Mouse (Mus musculus): ENCODE data around the gene Dnajc12.
"Not testable (repeated sequence)": the region's sequence is repeated elsewhere in the genome, so short reads cannot be mapped to it uniquely, and the experiment has no call there.

The Dnajc12 gene

GRCm38 (mm10) chr10:63386444-63386843 is 4.2 kb downstream of the Dnajc12 start:
- in situ Hi-C loops (cut with MseI, MboI): no loop called here

- in situ Hi-C loops (cut with MseI, MboI): no loop called here
Measured at GRCm38 (mm10) chr10:63386991-63387390, 4.7 kb downstream of the Dnajc12 start.

- in situ Hi-C loops (cut with MseI, MboI): no loop called here
Measured at GRCm38 (mm10) chr10:63388948-63389347, 6.7 kb downstream of the Dnajc12 start.

- in situ Hi-C loops (cut with MseI, MboI): no loop called here
Measured at GRCm38 (mm10) chr10:63396963-63397362, 14.7 kb downstream of the Dnajc12 start.

- in situ Hi-C loops (cut with MseI, MboI): no loop called here
Measured at GRCm38 (mm10) chr10:63402731-63403504, 20.7 kb downstream of the Dnajc12 start.

DNA sequence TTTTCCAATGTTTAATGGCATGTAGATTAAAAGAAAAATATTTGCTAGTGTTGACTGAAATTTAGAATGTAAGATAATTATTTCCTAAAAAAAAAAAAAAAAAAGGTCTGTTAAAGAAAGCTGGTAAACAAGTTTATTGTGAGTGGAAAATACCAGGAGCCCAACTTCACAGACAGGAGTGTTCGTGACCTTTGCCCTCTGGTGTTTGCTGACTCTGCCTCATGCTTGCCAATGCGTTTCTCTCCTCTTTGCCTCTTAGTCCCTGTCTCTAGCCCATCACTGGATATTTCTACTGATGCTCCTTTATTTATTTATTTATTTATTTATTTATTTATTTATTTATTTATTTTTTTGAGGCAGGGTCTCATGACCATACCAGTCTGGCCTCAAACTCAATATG is 21.4 kb downstream of the Dnajc12 start:
- in situ Hi-C loops (cut with MseI, MboI): no loop called here

DNA sequence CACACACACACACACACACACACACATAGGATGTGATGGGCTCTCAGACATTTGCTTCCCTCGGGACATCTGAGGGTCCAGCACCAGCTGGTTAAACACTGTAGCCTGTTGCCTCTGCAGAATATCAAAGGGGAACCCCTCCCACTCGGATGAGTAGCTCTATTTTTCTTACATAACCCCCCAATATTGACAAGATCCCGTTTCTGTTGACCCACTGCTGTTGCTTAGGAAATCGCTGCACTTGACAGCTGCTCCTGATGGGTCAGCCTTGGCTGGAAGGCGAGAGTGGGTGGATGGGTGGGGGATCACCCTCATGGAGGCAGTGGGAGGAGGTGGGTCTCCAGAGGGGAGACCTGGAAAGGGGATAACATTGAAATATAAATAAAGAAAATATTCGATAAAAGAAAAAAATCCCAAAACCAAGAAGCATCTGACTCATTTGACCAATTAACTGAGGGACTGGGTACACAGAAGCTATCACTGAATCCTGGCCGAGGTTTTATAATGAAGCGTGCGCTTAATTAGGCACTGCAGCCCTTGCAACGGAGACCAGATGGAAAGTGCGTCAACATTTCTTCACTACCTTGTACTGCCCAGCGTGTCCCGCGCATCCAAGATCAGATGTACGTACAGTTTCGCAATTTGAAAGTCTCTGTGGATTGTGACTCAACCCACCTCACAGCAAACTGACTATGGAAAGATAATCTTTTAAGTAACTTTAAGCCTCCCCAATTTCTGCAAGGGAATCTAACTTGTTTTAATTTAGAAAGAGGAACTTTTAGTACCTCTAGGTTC is 28.1 kb downstream of the Dnajc12 start:
- in situ Hi-C loops (cut with MseI, MboI): no loop called here

DNA sequence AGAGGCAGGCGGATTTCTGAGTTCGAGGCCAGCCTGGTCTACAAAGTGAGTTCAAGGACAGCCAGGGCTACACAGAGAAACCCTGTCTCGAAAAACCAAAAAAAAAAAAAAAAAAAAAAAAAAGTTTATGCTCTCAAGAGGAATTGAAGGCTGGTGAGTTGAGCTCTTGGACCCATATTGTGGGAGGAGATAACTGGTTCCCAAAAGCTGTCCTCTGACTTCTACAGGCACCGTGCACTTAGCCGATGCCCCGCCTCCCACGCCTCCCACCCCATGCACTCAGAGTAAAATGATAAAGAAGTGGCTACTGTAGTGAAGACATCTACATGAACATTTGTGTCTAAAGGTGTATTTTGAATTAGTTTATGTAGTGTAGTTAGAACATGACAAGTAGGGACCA is 29.4 kb downstream of the Dnajc12 start:
- in situ Hi-C loops (cut with MseI, MboI): not testable (repeated sequence)

- in situ Hi-C loops (cut with MseI, MboI): no loop called here
Measured at GRCm38 (mm10) chr10:63412756-63413155, 30.5 kb downstream of the Dnajc12 start.

DNA sequence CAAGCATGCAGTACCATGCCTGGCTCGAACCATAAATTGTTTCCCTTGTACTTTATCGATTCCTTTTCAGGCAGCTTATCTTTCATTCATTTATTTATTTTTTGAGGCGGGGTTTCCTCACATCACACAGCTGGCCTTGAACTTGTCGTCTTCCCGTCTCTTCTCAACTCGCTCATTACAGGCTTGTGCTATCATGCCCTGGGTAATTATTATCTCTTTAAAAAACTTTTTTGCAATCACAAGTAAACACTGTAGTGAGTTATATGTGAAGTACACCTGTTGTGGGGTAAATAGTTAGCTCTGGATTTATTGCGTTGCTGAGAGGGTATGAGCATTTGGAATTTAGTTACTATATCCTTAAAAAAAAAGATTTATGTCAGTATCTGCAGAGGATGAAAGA is 33.0 kb downstream of the Dnajc12 start:
- in situ Hi-C loops (cut with MseI, MboI): no loop called here

DNA sequence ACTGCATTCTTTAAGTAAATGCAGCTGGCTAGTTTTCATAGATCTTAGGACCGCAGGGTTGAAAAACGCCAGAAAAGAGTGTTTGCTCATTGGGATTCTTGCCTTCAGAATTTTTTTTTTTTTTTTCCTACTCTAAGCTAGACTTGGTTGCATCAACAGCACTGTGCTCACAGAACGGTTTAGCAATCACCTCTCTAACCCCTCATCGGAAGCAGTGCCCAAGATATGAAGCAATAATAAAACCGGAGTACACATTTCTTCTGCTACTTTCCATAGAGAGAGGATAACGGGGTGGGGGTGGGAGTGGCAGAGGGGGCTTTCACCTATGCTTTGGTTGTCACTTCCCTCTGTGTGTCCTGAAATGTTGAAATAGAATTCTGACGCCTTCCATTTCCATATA is 33.6 kb downstream of the Dnajc12 start:
- in situ Hi-C loops (cut with MseI, MboI): no loop called here

- in situ Hi-C loops (cut with MseI, MboI): no loop called here
Measured at GRCm38 (mm10) chr10:63417061-63417460, 34.8 kb downstream of the Dnajc12 start.

GRCm38 (mm10) chr10:63421739-63422735 is 39.8 kb downstream of the Dnajc12 start, which contains the start of gene Gm7075:
Gm7075 (minus strand) TSS chr10:63421789.
- in situ Hi-C loops (cut with MseI, MboI): loop anchor here in 1 of 2 experiments (5.0 kb wide), 1 partner anchor 155 kb away; no protein-coding TSS in a partner anchor

GRCm38 (mm10) chr10:63422736-63422992 is 40.4 kb downstream of the Dnajc12 start:
- in situ Hi-C loops (cut with MseI, MboI): loop anchor here in 1 of 2 experiments (5.0 kb wide), 1 partner anchor 155 kb away; no protein-coding TSS in a partner anchor

DNA sequence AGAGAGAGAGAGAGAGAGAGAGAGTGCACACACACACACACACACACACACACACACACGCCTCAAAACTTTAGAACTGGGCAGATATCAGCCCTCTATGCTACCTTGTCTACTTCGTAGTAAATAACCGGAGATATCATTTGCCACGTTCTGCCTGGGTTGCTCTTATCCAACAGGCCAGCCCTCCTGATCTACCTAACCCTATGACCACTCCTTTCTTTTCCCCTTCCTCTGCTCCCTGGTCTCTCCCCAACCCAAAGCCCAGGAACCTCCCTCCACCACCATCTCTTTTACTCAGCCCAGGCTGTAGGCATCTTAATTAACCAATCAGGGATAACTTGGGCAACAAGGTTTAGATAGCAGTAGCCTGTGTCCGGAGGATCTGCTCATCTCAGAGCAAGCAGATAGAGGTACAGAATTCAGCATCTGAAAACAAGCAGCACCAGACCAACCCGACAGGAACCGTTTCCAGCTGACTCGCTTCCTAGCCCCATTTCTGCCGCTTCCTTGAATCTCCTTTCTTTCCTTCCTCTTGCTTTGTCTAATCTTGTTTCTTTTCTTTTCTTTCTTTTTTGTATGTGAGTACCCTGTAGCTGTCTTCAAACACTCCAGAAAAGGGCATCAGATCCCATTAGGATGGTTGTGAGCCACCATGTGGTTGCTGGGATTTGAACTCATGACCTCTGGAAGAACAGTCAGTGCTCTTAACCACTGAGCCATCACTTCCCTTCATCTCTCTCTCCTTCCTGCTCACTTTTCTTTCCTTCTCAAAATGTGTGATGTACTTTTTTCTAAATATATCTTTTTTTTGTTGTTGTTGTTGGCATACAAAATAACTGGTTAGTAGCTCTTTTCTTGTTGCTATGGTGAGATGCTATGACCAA is 41.6 kb downstream of the Dnajc12 start:
- in situ Hi-C loops (cut with MseI, MboI): loop anchor here in 1 of 2 experiments (5.0 kb wide), 1 partner anchor 153 kb away; no protein-coding TSS in a partner anchor

DNA sequence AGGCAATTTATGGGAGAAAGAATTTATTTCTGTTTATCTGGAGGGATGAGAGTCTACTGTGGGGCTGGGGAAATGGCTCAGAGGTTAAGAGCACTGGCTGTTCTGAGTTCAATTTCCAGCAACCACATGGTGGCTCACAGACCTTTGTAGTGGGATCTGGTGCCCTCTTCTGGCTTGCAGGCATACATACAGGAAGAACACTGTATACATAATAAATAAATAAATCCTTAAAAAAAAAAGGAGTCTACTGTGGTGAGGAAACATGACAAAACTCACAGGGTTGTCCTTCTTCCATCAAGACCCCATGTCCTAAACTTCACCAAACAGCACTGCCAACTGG is 42.2 kb downstream of the Dnajc12 start:
- in situ Hi-C loops (cut with MseI, MboI): loop anchor here in 1 of 2 experiments (5.0 kb wide), 1 partner anchor 153 kb away; no protein-coding TSS in a partner anchor

GRCm38 (mm10) chr10:63427146-63427545 is 44.9 kb downstream of the Dnajc12 start:
- in situ Hi-C loops (cut with MseI, MboI): no loop called here

- in situ Hi-C loops (cut with MseI, MboI): no loop called here
Measured at GRCm38 (mm10) chr10:63428243-63429022, 46.2 kb downstream of the Dnajc12 start.

- in situ Hi-C loops (cut with MseI, MboI): no loop called here
Measured at GRCm38 (mm10) chr10:63429023-63429340, 46.7 kb downstream of the Dnajc12 start.

- in situ Hi-C loops (cut with MseI, MboI): no loop called here
Measured at GRCm38 (mm10) chr10:63429380-63429779, 47.1 kb downstream of the Dnajc12 start.
